Comparison of ENCODE assay signal across 10 mouse cellular contexts in the genomic region with DNA sequence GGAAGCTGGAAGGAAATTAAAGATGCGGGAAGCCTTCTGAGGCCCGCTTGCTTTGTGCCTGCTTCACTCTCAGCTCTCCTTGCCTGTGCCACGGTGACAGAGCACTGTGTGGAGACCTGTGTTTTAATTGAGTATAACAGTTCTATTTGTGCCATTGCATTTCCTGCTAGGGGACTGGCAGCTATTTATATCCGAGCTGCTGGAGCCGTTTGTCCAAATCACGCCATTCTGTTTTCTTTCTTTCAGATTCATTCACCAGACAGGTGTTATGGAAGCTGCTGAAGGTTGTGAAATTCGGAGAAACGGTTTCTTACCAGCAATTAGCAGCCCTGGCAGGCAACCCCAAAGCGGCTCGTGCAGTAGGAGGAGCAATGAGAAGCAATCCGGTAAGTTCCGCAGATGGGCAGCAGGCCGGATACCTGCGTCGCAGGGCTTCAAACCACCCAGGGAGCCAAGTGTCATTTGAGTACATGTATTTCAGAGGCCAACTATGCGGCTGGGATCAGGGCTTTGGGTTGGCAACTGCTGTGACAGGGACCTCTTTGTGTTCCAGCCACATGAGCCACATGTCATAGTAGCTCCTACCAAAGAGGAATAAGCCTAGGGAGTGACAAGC.
A peak's percentile ranks its signal among the peaks of the same experiment; 100 is the strongest.
DNase-seq lines count a peak whose midpoint lies in the region; ATAC-seq lines count a peak whose summit lies in the region.
"Had no signal": no experiment of that assay in that cellular context is flagged by ENCODE, and none has a peak within 500 bp of the region (broad histone marks: within the 10 kb centered on the region; RNA-seq: fewer than 3 reads in every experiment).

No protein-coding gene starts in this region.

- no peak for DNase-seq in cerebellum, postnatal 4 days (ENCODE audit: low spot score in 2 of 2)
- DNase-seq in right cerebral cortex, adult 2 months (ENCODE audit: low spot score in 2 of 2), result peak; percentile 8 to 32
- no peak for DNase-seq in right cerebral cortex, postnatal 4 days
- peak; percentile 8 to 23 for DNase-seq in heart, postnatal 14 days
- peak; percentile 10 for DNase-seq in telencephalon, adult 2 months (ENCODE audit: low read depth, low spot score)
- DNase-seq in embryo, embryonic 11 days, result no peak
- DNase-seq in c-Kit-positive CD71-positive TER-119-positive erythroid progenitor cells, embryonic 14.5 days (ENCODE audit: low spot score), result no peak
- DNase-seq: kidney, adult 8-10 months had no signal

- ATAC-seq in cerebellum, adult (ENCODE audit: insufficient number of reproducible peaks, low FRiP score, low TSS enrichment), result peak; percentile 49
- ATAC-seq: Patski had no signal

- intact Hi-C loops in heart, postnatal 14 days (cut with DNase I), result no loop called here

Comparison
In these comparisons a context has a peak if more than half of its experiments do, and no peak if none do; other contexts are left out.
1. DNase-seq: peak in right cerebral cortex, adult 2 months (2 of 2), heart, postnatal 14 days (2 of 2) and telencephalon, adult 2 months (single experiment); none in cerebellum, postnatal 4 days (0 of 2), right cerebral cortex, postnatal 4 days (single experiment), embryo, embryonic 11 days (single experiment) and c-Kit-positive CD71-positive TER-119-positive erythroid progenitor cells, embryonic 14.5 days (single experiment).